Mouse (Mus musculus) forebrain, embryonic 10.5 days (tissue): ENCODE measurements around the gene Shb. TPM values are rescaled to one million over a fixed set of nuclear protein-coding genes. Genes with fewer than 3 reads are reported as not detected.
A peak's percentile ranks its signal among the peaks of the same experiment; 100 is the strongest.

Experiments
- DNase-seq: peaks from one replicate; pipeline ENCODE4 v3.0.0-alpha.2; 2017; ENCODE audit warnings: low spot score; ENCODE audit errors: extremely low spot score
- H3K27ac ChIP-seq: fragments of 300-500 bp; sonication (generic); 2 replicates; pipeline ENCODE4 v1.5.1; 2016; ENCODE audit warnings: mild to moderate bottlenecking
- H3K27me3 ChIP-seq: fragments of 300-500 bp; sonication (generic); 2 replicates; pipeline ENCODE4 v1.6.1; 2016; ENCODE audit warnings: mild to moderate bottlenecking; ENCODE audit not compliant: poor library complexity, severe bottlenecking
- H3K36me3 ChIP-seq: fragments of 300-500 bp; sonication (generic); replicated peaks from 2 replicates; pipeline ENCODE4 v1.6.1; 2016; ENCODE audit warnings: mild to moderate bottlenecking, moderate library complexity
- H3K4me1 ChIP-seq: fragments of 300-500 bp; sonication (generic); 2 replicates; pipeline ENCODE4 v1.6.1; 2016
- H3K4me3 ChIP-seq: fragments of 300-500 bp; sonication (generic); 2 replicates; pipeline ENCODE4 v1.5.1; 2016; ENCODE audit warnings: mild to moderate bottlenecking, moderate library complexity
- H3K9me3 ChIP-seq: fragments of 300-500 bp; sonication (generic); 2 replicates; pipeline ENCODE4 v1.6.1; 2016; ENCODE audit warnings: mild to moderate bottlenecking, moderate library complexity
- WGBS: fragments of 180-500 bp; shearing (Covaris S2); methylation state at CpG from one replicate; pipeline ENCODE4 v1.1.7; 2016; 5-methylcytosine and 5-hydroxymethylcytosine counted together
- polyA plus RNA-seq: library from polyadenylated mRNA; unstranded; fragments of >200 nt; fragmentation: Nextera tagmentation; extraction: Ambion mirVana; gene quantifications from 2 replicates; pipeline ENCODE4 v1.2.1, GENCODE M21; 2016

Gene Shb
- polyA plus RNA-seq, 1 experiment from 2014 or later = 3.0 TPM

DNA sequence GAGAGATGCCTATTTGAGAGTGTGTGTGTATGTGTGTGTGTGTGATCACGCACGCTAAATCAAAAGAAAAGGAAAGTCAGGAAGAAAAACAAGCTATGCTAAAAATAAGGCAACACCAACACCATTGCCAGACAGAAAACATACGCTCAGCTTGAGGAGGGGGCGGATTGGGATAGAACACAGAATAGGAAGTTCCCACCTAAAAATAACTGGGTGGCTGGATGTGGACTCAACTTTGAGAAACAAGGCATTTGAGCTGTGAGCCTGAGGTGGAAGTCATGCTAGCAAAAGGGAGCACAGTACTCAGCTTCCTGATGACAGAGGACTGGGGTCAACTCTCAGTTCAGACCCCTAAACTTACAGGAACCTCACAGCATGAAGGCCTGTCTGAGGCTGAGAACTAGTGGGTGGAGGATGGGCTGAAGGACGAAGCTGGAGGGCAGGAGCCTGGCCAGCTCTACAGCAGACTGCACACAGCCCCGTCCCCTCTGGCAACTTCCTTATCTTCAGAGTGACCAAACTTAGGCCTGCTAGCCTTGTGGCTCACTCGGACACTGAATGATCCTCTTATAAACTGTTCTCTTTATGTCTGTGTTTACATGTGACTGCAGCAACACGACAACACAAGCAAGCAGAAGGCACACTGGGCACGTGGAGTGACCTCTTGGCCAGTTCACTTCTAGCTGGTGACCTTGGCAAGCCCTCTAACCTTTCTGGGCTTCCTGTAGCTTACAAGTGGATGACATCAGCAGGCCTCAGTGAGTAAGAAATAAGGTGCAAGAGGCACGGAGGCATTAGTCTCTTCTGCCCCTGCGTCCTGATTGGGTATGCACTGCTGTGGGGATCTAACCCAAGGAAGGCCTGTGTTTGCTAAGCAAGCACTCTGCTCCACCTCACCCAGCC lies 60.4 kb downstream of the Shb start:
- H3K36me3 ChIP-seq = peaks cover 17% of the 10 kb centered on the region
- H3K9me3 ChIP-seq = no peaks in the 10 kb centered on the region; the same call in 1 of the 2 replicates
- no peaks in the 10 kb centered on the region for H3K27me3 ChIP-seq
- no peak overlapping the region for H3K4me3 ChIP-seq
- peaks cover 76% of the 10 kb centered on the region for H3K4me1 ChIP-seq
- peak overlapping the region; percentile 6 for H3K27ac ChIP-seq
- DNase-seq = no peak
- WGBS = 69% methylated on average over 11 of the region's 11 CpGs

DNA sequence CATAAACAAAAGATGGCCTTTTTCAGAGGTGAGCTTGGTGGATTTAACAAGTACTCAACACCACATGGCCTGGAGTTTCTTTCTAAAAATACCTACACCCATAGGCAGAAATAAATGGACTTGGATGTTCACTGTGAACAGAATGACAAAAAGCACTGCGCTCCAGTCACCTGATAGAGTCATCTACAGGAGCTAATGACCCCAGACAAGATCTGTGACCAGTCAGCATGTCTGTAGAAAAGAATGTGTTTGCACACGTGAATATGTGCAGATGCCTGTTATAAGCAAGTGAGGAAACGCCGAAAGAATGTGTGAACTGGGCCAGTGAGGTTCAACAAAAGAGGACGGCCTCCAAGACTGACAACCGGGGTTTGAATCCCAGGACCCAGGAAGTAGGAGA lies 63.2 kb downstream of the Shb start:
- Histone ChIP-seq H3K27ac (no peak overlapping the region), H3K36me3 (peaks cover 17% of the 10 kb centered on the region), H3K4me1 (peaks cover 66% of the 10 kb centered on the region), H3K4me3 (no peak overlapping the region), H3K9me3 (no peaks in the 10 kb centered on the region; the same call in 1 of the 2 replicates), H3K27me3 (no peaks in the 10 kb centered on the region)
- no peak for DNase-seq
- 81% methylated on average over 6 of the region's 6 CpGs for WGBS

DNA sequence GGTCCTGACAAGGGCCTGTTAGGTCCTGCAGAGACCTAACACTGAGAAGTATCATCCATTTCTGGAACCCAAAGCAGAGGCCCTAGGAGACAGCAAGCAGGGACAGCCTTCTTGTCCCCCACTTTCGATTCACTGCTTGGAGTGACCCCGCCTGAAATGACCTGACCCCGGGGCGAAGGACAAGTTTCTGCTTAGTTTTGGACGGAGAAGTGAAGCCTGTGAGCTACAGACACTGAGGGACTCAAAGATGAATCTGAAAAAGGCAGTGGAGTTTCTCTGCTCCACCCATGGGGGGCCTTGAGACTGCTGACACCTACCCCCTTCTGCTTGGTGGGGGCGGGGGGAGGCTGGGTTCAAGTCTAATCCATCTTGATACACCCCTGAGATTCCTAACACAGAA lies 63.8 kb downstream of the Shb start:
- no peak overlapping the region for H3K4me3 ChIP-seq
- no peak for DNase-seq
- H3K27me3 ChIP-seq = no peaks in the 10 kb centered on the region
- peaks cover 17% of the 10 kb centered on the region for H3K36me3 ChIP-seq
- H3K9me3 ChIP-seq = no peaks in the 10 kb centered on the region; the same call in 1 of the 2 replicates
- WGBS = 87% methylated on average over 6 of the region's 6 CpGs
- no peak overlapping the region for H3K27ac ChIP-seq
- H3K4me1 ChIP-seq = peaks cover 61% of the 10 kb centered on the region

GRCm38 (mm10) chr4:45467115-45467912 lies 65.0 kb downstream of the Shb start:
- Histone ChIP-seq H3K27ac (0 out of 2 replicates have a peak overlapping the region, but pooled peaks have one; percentile 30), H3K9me3 (no peaks in the 10 kb centered on the region; the same call in 1 of the 2 replicates), H3K36me3 (peaks cover 17% of the 10 kb centered on the region), H3K4me3 (no peak overlapping the region), H3K27me3 (no peaks in the 10 kb centered on the region), H3K4me1 (peaks cover 52% of the 10 kb centered on the region)
- WGBS = 84% methylated on average over 12 of the region's 12 CpGs
- no peak for DNase-seq

- H3K27ac ChIP-seq = 0 out of 2 replicates have a peak overlapping the region, but pooled peaks have one; percentile 35
- H3K9me3 ChIP-seq = no peaks in the 10 kb centered on the region
- WGBS = 79% methylated on average over 9 of the region's 9 CpGs
- H3K4me3 ChIP-seq = no peak overlapping the region
- 0 out of 2 replicates have a peak, but pooled peaks cover 3% of the 10 kb centered on the region for H3K36me3 ChIP-seq
- peaks cover 55% of the 10 kb centered on the region for H3K4me1 ChIP-seq
- DNase-seq = no peak
- H3K27me3 ChIP-seq = no peaks in the 10 kb centered on the region
Measured at GRCm38 (mm10) chr4:45464941-45465340, 67.3 kb downstream of the Shb start.

- Histone ChIP-seq H3K27ac (no peak overlapping the region), H3K27me3 (no peaks in the 10 kb centered on the region), H3K9me3 (no peaks in the 10 kb centered on the region), H3K36me3 (0 out of 2 replicates have a peak, but pooled peaks cover 3% of the 10 kb centered on the region), H3K4me3 (no peak overlapping the region), H3K4me1 (peaks cover 58% of the 10 kb centered on the region)
- WGBS = 77% methylated on average over 12 of the region's 12 CpGs
- no peak for DNase-seq
Measured at GRCm38 (mm10) chr4:45464528-45464927, 67.7 kb downstream of the Shb start.

DNA sequence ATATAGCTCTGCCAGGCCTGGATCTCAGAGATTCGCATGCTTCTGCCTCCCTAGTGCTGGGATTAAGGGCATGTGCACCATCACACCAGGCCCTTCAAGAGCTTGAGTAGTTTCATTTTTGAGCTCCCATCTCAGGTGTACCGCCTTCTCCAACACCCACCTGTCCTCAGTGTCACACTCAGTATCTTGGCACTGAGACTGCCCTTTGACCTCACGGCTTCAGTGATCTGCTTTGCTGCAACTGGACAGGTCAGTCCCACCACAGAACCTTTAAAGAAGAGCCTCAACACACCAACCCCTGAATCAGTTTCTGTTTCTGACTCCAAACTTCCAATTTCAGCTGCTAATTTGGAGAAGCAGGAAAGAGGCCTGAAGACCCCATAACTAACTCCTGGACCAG lies 68.1 kb downstream of the Shb start:
- Histone ChIP-seq H3K9me3 (no peaks in the 10 kb centered on the region), H3K4me1 (peaks cover 60% of the 10 kb centered on the region), H3K27ac (no peak overlapping the region), H3K36me3 (0 out of 2 replicates have a peak, but pooled peaks cover 3% of the 10 kb centered on the region), H3K27me3 (no peaks in the 10 kb centered on the region), H3K4me3 (no peak overlapping the region)
- 94% methylated on average over 3 of the region's 3 CpGs for WGBS
- DNase-seq = no peak

- DNase-seq = no peak
- H3K4me3 ChIP-seq = no peak overlapping the region
- H3K27ac ChIP-seq = no peak overlapping the region
- no peaks in the 10 kb centered on the region for H3K9me3 ChIP-seq
- 91% methylated on average over 5 of the region's 5 CpGs for WGBS
- H3K4me1 ChIP-seq = peaks cover 52% of the 10 kb centered on the region
- peaks cover 7% of the 10 kb centered on the region for H3K36me3 ChIP-seq
- no peaks in the 10 kb centered on the region for H3K27me3 ChIP-seq
Measured at GRCm38 (mm10) chr4:45462628-45463027, 69.6 kb downstream of the Shb start.

- Histone ChIP-seq H3K27me3 (no peaks in the 10 kb centered on the region), H3K4me3 (no peak overlapping the region), H3K27ac (no peak overlapping the region), H3K4me1 (peaks cover 43% of the 10 kb centered on the region), H3K9me3 (no peaks in the 10 kb centered on the region), H3K36me3 (peaks cover 17% of the 10 kb centered on the region)
- no peak for DNase-seq
- WGBS = 43% methylated on average over 7 of the region's 7 CpGs
Measured at GRCm38 (mm10) chr4:45461661-45462060, 70.6 kb downstream of the Shb start.

GRCm38 (mm10) chr4:45459375-45459774 lies 72.9 kb downstream of the Shb start:
- H3K4me3 ChIP-seq = no peak overlapping the region
- peaks cover 32% of the 10 kb centered on the region for H3K4me1 ChIP-seq
- WGBS = 85% methylated on average over 9 of the region's 9 CpGs
- no peaks in the 10 kb centered on the region for H3K9me3 ChIP-seq
- DNase-seq = no peak
- H3K27ac ChIP-seq = no peak overlapping the region
- H3K36me3 ChIP-seq = peaks cover 28% of the 10 kb centered on the region
- no peaks in the 10 kb centered on the region for H3K27me3 ChIP-seq

DNA sequence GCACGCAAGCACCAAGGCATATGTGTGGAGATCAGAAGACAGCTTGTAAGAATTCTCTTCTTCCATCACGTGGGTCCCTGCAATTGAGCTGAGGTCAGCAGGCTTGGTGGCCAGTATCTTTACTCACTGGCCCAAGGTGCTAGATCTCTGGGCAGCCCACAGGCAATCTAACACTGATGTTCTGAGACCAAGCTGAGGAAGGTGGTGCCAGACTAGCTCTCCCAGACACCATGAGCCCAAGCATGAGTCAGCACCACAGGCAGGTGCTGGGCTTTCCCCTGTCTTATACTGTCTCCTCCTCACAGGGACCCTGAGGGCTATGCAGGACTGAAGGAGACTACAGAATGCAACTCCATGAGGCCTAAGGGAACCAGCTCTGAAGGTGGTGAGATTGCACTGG lies 74.7 kb downstream of the Shb start:
- peaks cover 28% of the 10 kb centered on the region for H3K36me3 ChIP-seq

GRCm38 (mm10) chr4:45455001-45455400 lies 77.3 kb downstream of the Shb start:
- no peak overlapping the region for H3K27ac ChIP-seq
- H3K27me3 ChIP-seq = peaks cover 9% of the 10 kb centered on the region; the same call in 1 of the 2 replicates
- 91% methylated on average over 4 of the region's 4 CpGs for WGBS

More for the DNA sequence above, 74.7 kb downstream of the Shb start:
- Histone ChIP-seq H3K9me3 (no peaks in the 10 kb centered on the region), H3K4me1 (peaks cover 49% of the 10 kb centered on the region), H3K27ac (0 out of 2 replicates have a peak overlapping the region, but pooled peaks have one; percentile 30), H3K27me3 (no peaks in the 10 kb centered on the region), H3K4me3 (no peak overlapping the region)
- WGBS = 94% methylated on average over 2 of the region's 2 CpGs
- DNase-seq = no peak

More at GRCm38 (mm10) chr4:45455001-45455400, 77.3 kb downstream of the Shb start:
- Histone ChIP-seq H3K36me3 (peaks cover 28% of the 10 kb centered on the region), H3K4me3 (no peak overlapping the region), H3K4me1 (peaks cover 49% of the 10 kb centered on the region), H3K9me3 (no peaks in the 10 kb centered on the region)
- DNase-seq = no peak
